Mouse (Mus musculus) embryonic facial prominence, embryonic 10.5 days (tissue): ENCODE results near the gene Cdh18. TPM values are rescaled to one million over a fixed set of nuclear protein-coding genes. Genes with fewer than 3 reads are reported as not detected.
"Not testable (repeated sequence)": the region's sequence is repeated elsewhere in the genome, so short reads cannot be mapped to it uniquely, and the experiment has no call there.

Experiments
- DNase-seq: peaks from one replicate; pipeline ENCODE4 v3.0.0-alpha.2; 2017; ENCODE audit warnings: low spot score
- H3K27ac ChIP-seq: fragments of 300-500 bp; sonication (generic); replicated peaks from 2 replicates; pipeline ENCODE4 v1.5.1; 2016; ENCODE audit warnings: mild to moderate bottlenecking
- H3K27me3 ChIP-seq: fragments of 300-500 bp; sonication (generic); replicated peaks from 2 replicates; pipeline ENCODE4 v1.6.1; 2016; ENCODE audit warnings: low read depth, mild to moderate bottlenecking; ENCODE audit not compliant: poor library complexity, severe bottlenecking
- H3K36me3 ChIP-seq: fragments of 300-500 bp; sonication (generic); replicated peaks from 2 replicates; pipeline ENCODE4 v1.6.1; 2016; ENCODE audit warnings: mild to moderate bottlenecking, moderate library complexity
- H3K4me1 ChIP-seq: fragments of 300-500 bp; sonication (generic); 2 replicates; pipeline ENCODE4 v1.6.1; 2016
- H3K4me3 ChIP-seq: fragments of 300-500 bp; sonication (generic); 2 replicates; pipeline ENCODE4 v1.5.1; 2016; ENCODE audit warnings: mild to moderate bottlenecking, moderate library complexity
- H3K9me3 ChIP-seq: fragments of 300-500 bp; sonication (generic); 2 replicates; pipeline ENCODE4 v1.6.1; 2016; ENCODE audit warnings: mild to moderate bottlenecking
- WGBS: fragments of 180-500 bp; shearing (Covaris S2); methylation state at CpG from one replicate; pipeline ENCODE4 v1.1.7; 2016; 5-methylcytosine and 5-hydroxymethylcytosine counted together
- polyA plus RNA-seq: library from polyadenylated mRNA; unstranded; fragments of >200 nt; fragmentation: Nextera tagmentation; extraction: Ambion mirVana; gene quantifications from 2 replicates; pipeline ENCODE4 v1.2.1, GENCODE M21; 2016

Cdh18 gene
- polyA plus RNA-seq, 1 experiment from 2014 or later, result 0.09 TPM

DNA sequence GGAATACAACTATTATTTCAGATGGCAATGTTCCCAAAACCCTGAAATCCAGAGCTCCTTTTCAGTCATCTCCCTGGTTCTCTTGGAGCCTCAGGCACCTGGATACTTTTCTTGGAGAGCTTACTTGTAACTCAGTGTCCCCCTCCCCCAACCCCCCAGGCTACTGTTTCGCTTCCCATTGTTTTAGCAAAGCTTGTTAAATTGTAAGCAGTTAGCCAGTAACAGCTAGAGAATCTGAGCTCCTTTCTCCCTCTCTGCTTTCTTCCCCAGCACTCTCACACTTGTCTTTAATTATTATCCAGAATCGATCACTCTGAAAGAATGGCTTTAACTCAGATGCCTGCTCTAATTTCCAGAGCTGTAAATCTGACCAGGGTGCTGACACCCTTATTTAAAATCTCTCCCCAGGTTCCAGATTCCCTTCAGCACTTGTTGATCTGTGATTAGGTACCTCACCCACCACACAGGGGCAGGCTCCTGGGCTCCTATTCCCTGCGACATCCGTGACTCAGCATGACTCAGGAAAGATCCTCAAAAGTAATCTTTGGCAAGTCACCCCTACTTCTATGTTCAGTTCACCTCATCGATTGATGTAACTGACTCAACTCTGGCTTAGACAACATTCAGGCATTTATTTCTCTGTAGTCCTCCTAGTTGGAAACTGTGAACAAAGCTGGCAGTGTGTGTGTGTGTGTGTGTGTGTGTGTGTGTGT, 556.0 kb downstream of the Cdh18 start:
- Histone ChIP-seq H3K27ac (no peak overlapping the region), H3K4me1 (no peaks in the 10 kb centered on the region), H3K9me3 (no peaks in the 10 kb centered on the region), H3K4me3 (no peak overlapping the region), H3K27me3 (no peaks in the 10 kb centered on the region), H3K36me3 (no peaks in the 10 kb centered on the region)
- 33% methylated on average over 5 of the region's 5 CpGs for WGBS
- no peak for DNase-seq

DNA sequence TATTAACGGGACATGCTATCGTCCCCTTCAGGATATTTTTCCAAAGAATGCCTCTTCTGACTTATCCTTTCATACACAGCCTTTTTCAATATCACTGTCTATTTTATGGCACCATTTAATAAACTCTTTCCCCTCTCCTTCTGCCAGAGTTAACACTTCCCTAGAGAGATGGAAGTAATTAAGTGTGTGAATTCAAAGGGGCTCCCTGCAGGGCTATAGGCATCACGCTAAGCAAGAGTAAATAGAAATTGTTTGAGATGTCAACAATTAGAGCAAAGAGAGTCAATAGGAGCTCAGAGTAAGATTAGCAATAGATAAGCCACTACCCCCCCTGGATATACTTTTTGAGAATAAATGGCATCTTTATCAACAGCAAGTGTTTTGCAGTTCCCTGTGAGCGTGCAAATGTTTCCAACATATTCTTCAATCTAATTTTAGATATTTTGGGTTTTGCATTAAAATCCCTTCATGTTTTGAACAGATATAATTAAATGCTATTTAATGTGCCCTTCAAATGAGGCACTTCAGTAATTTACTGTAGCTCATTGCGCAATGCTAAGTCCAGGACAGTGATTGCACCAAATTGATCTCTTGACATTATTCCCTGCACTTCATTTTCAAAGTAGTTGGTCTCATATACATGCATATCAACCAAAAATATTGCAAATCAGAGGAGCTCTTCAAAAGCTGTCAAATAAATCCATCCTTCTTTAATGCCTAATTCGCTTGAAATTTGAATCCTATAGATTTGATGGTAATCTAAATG, 586.3 kb downstream of the Cdh18 start:
- Histone ChIP-seq H3K9me3 (no peaks in the 10 kb centered on the region), H3K27me3 (no peaks in the 10 kb centered on the region), H3K27ac (no peak overlapping the region), H3K36me3 (no peaks in the 10 kb centered on the region), H3K4me1 (no peaks in the 10 kb centered on the region), H3K4me3 (no peak overlapping the region)
- no peak for DNase-seq
- WGBS, result 63% methylated on average over 6 of the region's 6 CpGs

DNA sequence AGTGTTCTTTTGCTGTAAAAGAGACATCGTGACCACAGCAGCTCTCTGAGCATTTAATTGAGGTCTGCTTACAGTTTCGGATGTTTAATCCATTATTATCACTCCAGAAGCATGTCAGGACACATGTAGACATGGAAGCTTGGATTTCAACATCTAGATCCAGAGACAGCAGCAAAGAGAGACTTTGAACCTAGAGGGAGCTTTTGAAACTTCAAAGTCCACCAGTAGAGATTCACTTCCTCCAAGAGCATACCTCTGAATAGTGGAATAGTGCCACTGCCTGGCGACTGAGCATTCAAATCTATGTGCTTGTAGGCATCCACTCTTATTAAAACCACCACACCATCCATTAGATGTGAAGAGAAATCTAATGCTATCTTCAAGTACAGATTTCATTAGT, 588.1 kb downstream of the Cdh18 start:
- H3K36me3 ChIP-seq, result no peaks in the 10 kb centered on the region
- 76% methylated on average over 3 of the region's 3 CpGs for WGBS
- no peak overlapping the region for H3K4me3 ChIP-seq
- no peaks in the 10 kb centered on the region for H3K27me3 ChIP-seq
- H3K27ac ChIP-seq, result no peak overlapping the region
- no peak for DNase-seq
- no peaks in the 10 kb centered on the region for H3K4me1 ChIP-seq
- H3K9me3 ChIP-seq, result no peaks in the 10 kb centered on the region

DNA sequence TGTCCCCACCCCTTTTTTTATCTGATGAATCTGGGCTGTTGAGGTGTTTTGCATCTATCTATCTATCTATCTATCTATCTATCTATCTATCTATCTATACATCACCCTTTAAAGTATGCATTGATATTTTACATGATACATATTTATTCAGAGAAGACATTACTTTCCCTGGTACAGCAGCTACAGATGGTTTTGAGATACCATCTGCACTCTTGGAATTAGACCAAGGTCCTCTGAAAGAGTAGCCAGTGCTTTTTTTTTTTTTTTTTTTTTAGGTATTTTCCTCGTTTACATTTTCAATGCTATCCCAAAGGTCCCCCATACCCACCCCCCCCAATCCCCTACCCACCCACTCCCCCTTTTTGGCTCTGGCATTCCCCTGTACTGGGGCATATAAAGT, 594.1 kb downstream of the Cdh18 start:
- H3K9me3 ChIP-seq, H3K27me3 ChIP-seq: not testable (repeated sequence)
- WGBS, result 67% methylated on average over 1 of the region's 1 CpGs

DNA sequence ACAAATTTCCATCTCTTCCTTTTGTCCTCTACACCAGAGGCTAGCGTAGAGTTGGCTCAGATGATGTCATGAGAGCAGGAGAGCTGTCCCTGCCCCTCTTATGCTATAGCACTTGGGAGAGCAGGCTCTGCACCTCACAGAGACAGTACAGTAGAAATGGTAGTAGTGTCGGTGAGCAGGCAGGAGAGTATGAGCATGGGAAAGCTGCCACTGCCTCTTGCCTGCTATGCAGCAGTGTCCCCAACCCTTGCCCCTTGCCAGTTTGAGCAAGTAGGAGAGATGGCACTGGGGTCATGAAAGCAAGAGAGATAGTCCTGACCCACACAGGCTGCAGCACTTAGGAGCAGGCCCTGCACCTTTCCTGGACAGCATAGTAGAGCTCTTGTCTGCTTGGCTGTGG, 607.1 kb downstream of the Cdh18 start:
- no peak for DNase-seq
- H3K9me3 ChIP-seq, result no peaks in the 10 kb centered on the region
- H3K4me3 ChIP-seq, result no peak overlapping the region
- no peak overlapping the region for H3K27ac ChIP-seq
- WGBS, result 87% methylated on average over 2 of the region's 2 CpGs
- H3K36me3 ChIP-seq, result no peaks in the 10 kb centered on the region
- H3K4me1 ChIP-seq, result no peaks in the 10 kb centered on the region
- H3K27me3 ChIP-seq, result no peaks in the 10 kb centered on the region

More for the DNA sequence above, 594.1 kb downstream of the Cdh18 start:
- not testable (repeated sequence) for H3K4me1 ChIP-seq, H3K36me3 ChIP-seq, H3K27ac ChIP-seq, DNase-seq, H3K4me3 ChIP-seq

DNA sequence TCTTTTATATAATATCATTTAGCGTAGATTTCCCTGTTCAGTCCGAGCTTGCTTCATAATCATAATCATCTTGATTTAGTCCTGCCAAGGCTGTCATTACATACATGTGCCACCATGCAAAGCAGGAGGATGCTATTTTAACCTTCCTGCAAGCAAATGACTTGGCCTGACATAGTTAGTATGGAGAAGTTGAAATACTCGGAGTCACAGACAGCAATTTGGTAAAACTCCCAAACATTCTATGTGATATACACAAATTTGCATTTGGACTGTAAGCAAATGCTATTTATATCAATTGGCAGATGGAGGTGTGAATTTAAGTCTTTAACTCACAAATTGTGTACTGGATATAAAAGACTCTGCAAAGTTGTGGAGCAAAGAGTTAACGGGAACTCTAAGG, 616.0 kb downstream of the Cdh18 start:
- no peak for DNase-seq
- no peaks in the 10 kb centered on the region for H3K4me1 ChIP-seq
- H3K27me3 ChIP-seq, result no peaks in the 10 kb centered on the region
- H3K36me3 ChIP-seq, result no peaks in the 10 kb centered on the region
- no peak overlapping the region for H3K27ac ChIP-seq
- no peak overlapping the region for H3K4me3 ChIP-seq
- no peaks in the 10 kb centered on the region for H3K9me3 ChIP-seq
- 92% methylated on average over 4 of the region's 4 CpGs for WGBS

DNA sequence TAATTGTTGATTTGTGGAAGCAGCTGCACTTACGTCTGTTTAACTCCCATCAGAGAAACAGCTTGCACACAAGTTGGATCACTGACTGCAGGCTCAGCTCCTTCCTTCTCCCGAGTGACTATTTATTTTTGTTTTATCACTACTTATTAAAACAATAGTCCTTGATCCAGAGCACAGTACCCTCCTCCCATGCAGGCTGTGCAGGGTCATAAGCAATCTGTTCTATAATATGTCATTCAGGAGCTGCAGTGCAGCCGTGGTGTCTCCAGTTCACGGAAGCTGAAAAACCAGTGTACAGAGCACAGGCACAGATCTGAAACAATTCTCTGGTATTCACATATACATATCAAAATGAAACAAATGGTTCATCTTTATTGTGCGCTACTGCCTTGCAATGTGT, 625.8 kb downstream of the Cdh18 start:
- Histone ChIP-seq H3K27me3 (no peaks in the 10 kb centered on the region), H3K4me3 (no peak overlapping the region), H3K36me3 (no peaks in the 10 kb centered on the region), H3K4me1 (no peaks in the 10 kb centered on the region), H3K9me3 (no peaks in the 10 kb centered on the region), H3K27ac (no peak overlapping the region)
- 78% methylated on average over 5 of the region's 5 CpGs for WGBS
- DNase-seq, result no peak

DNA sequence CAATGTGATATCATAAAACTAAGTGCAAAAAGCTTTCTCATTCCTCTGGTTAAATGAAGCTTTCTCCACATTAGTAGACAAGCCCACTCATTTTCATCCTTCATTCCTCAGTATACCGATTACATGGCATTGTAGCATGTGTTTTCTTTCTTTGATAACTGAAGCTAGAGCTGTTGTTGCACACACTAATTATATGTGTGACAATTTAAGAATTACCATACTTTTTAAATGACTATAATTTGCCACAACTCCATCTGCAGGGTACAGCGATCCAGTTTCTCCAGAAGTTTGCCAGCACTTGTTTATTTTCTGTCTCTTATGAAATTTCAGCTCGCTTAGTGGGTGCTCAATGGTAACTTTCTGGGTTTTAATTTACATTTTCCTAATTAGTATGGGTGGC, 663.2 kb downstream of the Cdh18 start:
- no peaks in the 10 kb centered on the region for H3K36me3 ChIP-seq
- no peak overlapping the region for H3K4me3 ChIP-seq
- no peaks in the 10 kb centered on the region for H3K27me3 ChIP-seq
- H3K27ac ChIP-seq, result no peak overlapping the region
- 88% methylated on average over 3 of the region's 3 CpGs for WGBS
- no peaks in the 10 kb centered on the region for H3K4me1 ChIP-seq
- no peak for DNase-seq
- no peaks in the 10 kb centered on the region for H3K9me3 ChIP-seq

DNA sequence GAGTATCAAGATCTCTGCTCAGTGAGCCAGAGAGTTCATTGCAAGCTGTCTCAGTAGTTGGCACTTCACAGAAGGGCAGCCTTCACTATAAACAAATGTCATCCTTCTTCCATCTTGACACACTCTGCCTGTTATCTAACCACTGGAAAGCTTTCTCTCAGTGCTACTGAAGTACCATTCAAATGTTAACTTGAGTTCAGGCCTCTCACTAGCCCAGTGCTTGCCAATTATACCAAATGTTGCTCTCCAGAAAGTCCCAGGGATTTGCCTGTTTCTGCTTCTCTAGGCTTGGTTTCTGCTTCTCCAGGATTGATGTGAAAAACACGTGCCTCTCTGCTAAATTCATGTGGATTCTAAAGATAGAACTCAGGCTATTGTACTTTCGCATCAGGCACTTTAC, 681.8 kb downstream of the Cdh18 start:
- Histone ChIP-seq H3K4me1 (no peaks in the 10 kb centered on the region), H3K9me3 (no peaks in the 10 kb centered on the region), H3K27me3 (no peaks in the 10 kb centered on the region), H3K36me3 (no peaks in the 10 kb centered on the region), H3K4me3 (no peak overlapping the region), H3K27ac (no peak overlapping the region)
- 84% methylated on average over 2 of the region's 2 CpGs for WGBS
- no peak for DNase-seq

DNA sequence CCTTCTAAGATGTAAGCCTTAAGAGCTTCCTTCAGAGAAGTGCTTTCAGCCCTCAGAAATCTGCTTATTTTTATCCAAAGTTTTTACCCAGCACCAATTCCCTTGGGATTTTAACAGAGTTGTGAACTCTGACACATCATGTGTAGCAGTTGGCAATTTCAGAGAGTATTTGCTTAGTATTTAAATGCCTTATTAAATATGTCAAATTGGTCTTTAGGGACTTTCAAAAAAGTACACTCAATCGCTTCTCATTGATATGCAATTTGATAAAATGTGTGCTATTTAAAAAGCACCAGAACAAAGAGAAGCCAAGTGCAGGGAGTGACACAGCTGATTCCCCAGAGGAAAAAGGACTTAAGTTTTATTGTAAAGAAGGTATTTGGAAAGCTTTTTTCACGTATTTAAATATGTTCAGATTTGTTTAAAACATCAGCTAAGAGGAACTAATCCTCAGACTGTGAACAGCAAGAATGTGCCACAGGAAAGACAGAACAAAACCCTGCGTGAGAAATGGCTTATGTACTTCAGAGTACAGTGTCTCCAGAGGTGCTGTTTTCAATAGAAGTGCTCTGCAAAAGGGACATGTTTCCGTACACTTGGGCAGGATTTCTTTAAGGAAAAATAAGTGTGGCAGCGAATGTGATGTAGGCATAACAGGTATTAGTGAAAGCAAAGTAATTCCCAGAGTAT, 709.1 kb downstream of the Cdh18 start:
- no peaks in the 10 kb centered on the region for H3K27me3 ChIP-seq
- no peaks in the 10 kb centered on the region for H3K9me3 ChIP-seq
- no peak overlapping the region for H3K27ac ChIP-seq
- no peak overlapping the region for H3K4me3 ChIP-seq
- H3K36me3 ChIP-seq, result no peaks in the 10 kb centered on the region
- WGBS, result 70% methylated on average over 5 of the region's 5 CpGs
- DNase-seq, result no peak
- no peaks in the 10 kb centered on the region for H3K4me1 ChIP-seq

DNA sequence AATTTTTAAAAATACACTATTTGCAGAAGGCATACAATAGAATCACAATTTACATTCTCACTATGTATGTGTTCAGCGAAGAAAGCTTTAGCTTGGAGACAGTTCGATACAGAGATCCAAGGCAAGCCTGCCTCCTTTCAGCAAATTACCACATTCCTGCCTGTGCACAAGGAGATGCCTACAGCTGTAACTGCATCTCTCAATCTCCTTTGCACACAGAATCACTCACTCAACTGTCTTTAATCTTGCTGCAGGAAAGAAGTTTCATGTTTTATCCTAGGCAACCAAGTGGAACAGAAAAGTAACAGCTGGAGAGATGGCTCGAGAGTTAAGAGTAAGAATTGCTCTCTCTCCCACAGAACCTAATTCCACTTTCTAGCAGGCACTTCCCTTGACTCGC, 729.6 kb downstream of the Cdh18 start:
- DNase-seq, result no peak
- Histone ChIP-seq H3K36me3 (no peaks in the 10 kb centered on the region), H3K27me3 (no peaks in the 10 kb centered on the region), H3K9me3 (no peaks in the 10 kb centered on the region), H3K27ac (no peak overlapping the region), H3K4me1 (no peaks in the 10 kb centered on the region), H3K4me3 (no peak overlapping the region)
- 82% methylated on average over 4 of the region's 4 CpGs for WGBS

DNA sequence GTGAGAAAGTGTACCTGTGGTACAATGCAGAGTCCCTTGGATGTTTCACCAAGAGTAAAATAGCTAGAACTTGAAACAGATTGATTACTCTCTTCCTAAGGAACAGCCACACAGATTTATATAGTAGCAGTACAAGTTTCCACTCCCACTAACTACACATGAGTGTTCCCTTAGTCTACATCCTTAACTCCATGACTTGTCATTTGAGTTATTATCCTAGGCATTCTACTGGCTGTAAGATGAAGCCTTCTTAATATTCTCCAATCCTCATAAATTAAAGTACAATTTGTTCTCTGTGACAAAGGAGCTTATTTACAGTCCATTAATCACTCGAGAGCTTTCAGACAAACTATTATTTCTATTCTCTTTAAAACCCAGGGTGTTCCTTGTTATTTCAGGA, 756.2 kb downstream of the Cdh18 start:
- no peak for DNase-seq
- Histone ChIP-seq H3K36me3 (no peaks in the 10 kb centered on the region), H3K27ac (no peak overlapping the region), H3K9me3 (no peaks in the 10 kb centered on the region), H3K27me3 (no peaks in the 10 kb centered on the region), H3K4me3 (no peak overlapping the region), H3K4me1 (no peaks in the 10 kb centered on the region)
- 79% methylated on average over 1 of the region's 1 CpGs for WGBS

DNA sequence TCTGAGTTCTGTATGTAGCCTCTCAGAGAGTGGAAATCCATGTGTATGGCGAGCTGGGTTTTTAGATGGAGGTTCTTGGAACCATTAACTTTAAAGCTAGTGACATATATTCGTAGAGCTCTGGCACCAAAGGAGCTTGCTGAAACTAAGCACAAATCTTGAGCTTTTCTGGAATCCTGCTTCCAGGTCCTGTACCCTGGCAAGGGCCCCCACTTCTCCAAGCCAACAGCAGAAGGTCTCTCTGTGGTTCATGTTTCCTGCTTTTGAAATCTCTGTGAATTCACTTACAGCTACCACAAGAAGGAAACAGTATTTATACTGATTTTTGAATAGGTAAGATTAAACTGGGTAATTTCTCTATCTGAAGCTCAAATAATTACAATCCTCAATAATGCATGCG, 767.9 kb downstream of the Cdh18 start:
- no peak for DNase-seq
- no peaks in the 10 kb centered on the region for H3K27me3 ChIP-seq
- no peak overlapping the region for H3K27ac ChIP-seq
- H3K4me3 ChIP-seq, result no peak overlapping the region
- H3K36me3 ChIP-seq, result no peaks in the 10 kb centered on the region
- H3K4me1 ChIP-seq, result no peaks in the 10 kb centered on the region
- WGBS, result 91% methylated on average over 3 of the region's 3 CpGs
- H3K9me3 ChIP-seq, result no peaks in the 10 kb centered on the region
